Mouse (Mus musculus) megakaryocyte, embryonic 14.5 days (primary cell): ENCODE measurements at regions not wholly inside any gene's neighbourhood (a gene's known extent, or its start where the extent isn't known, plus 50 kb on each side); places are given as distances from the start of the nearest gene placed in this dataset.

Experiments
- H3K27me3 ChIP-seq: replicated peaks from 2 replicates; pipeline ENCODE3; 2012; ENCODE audit warnings: inconsistent platforms
- H3K36me3 ChIP-seq: replicated peaks from 2 replicates; pipeline ENCODE3; 2012; ENCODE audit warnings: low read length, inconsistent platforms, mixed read lengths
- H3K4me1 ChIP-seq: 2 replicates; pipeline ENCODE4 v1.6.1; 2012; ENCODE audit warnings: inconsistent platforms
- H3K4me3 ChIP-seq: replicated peaks from 2 replicates; pipeline ENCODE3; 2012; ENCODE audit warnings: moderate library complexity, mild to moderate bottlenecking, inconsistent platforms
- H3K9me3 ChIP-seq: 2 replicates; pipeline ENCODE4 v1.6.1; 2012; ENCODE audit warnings: inconsistent platforms
- FLI1 ChIP-seq: IDR thresholded peaks from 2 replicates; pipeline ENCODE4 v1.6.1; 2012; ENCODE audit warnings: low read length, inconsistent platforms, mixed read lengths
- GATA1 ChIP-seq: IDR thresholded peaks from 3 replicates; pipeline ENCODE4 v1.6.1; 2012; ENCODE audit warnings: mixed read lengths, low read length, inconsistent platforms, borderline replicate concordance

- no peaks in the 10 kb centered on the region for H3K9me3 ChIP-seq
- TF ChIP-seq FLI1 (no peak), GATA1 (no peak)
- peaks cover 62% of the 10 kb centered on the region for H3K4me1 ChIP-seq
- H3K27me3 ChIP-seq, result no peaks in the 10 kb centered on the region
- no peak overlapping the region for H3K4me3 ChIP-seq
- peaks cover 9% of the 10 kb centered on the region for H3K36me3 ChIP-seq
Measured at GRCm38 (mm10) chr13:101625922-101626321, 142.1 kb downstream of the Pik3r1 start.

- Histone ChIP-seq H3K9me3 (no peaks in the 10 kb centered on the region), H3K27me3 (no peaks in the 10 kb centered on the region), H3K36me3 (peaks cover 9% of the 10 kb centered on the region), H3K4me3 (no peak overlapping the region), H3K4me1 (peaks cover 74% of the 10 kb centered on the region)
- TF ChIP-seq GATA1 (no peak), FLI1 (no peak)
Measured at GRCm38 (mm10) chr13:101624179-101624581, 143.8 kb downstream of the Pik3r1 start.

GRCm38 (mm10) chr13:101622649-101623048, 145.4 kb downstream of the Pik3r1 start:
- H3K4me3 ChIP-seq, result no peak overlapping the region
- peaks cover 3% of the 10 kb centered on the region for H3K36me3 ChIP-seq
- H3K4me1 ChIP-seq, result peaks cover 65% of the 10 kb centered on the region
- TF ChIP-seq GATA1 (no peak), FLI1 (no peak)
- no peaks in the 10 kb centered on the region for H3K9me3 ChIP-seq
- no peaks in the 10 kb centered on the region for H3K27me3 ChIP-seq

- peaks cover 46% of the 10 kb centered on the region for H3K4me1 ChIP-seq
- no peaks in the 10 kb centered on the region for H3K27me3 ChIP-seq
- TF ChIP-seq FLI1, result no peak
- TF ChIP-seq GATA1, result no peak
- no peaks in the 10 kb centered on the region for H3K9me3 ChIP-seq
- H3K4me3 ChIP-seq, result no peak overlapping the region
- no peaks in the 10 kb centered on the region for H3K36me3 ChIP-seq
Measured at GRCm38 (mm10) chr13:101620660-101621059, 147.4 kb downstream of the Pik3r1 start.

GRCm38 (mm10) chr13:101619154-101619553, 148.9 kb downstream of the Pik3r1 start:
- Histone ChIP-seq H3K4me3 (no peak overlapping the region), H3K36me3 (no peaks in the 10 kb centered on the region), H3K4me1 (peaks cover 30% of the 10 kb centered on the region), H3K9me3 (no peaks in the 10 kb centered on the region), H3K27me3 (no peaks in the 10 kb centered on the region)
- TF ChIP-seq FLI1 (no peak), GATA1 (no peak)

- peaks cover 11% of the 10 kb centered on the region for H3K4me1 ChIP-seq
- no peak overlapping the region for H3K4me3 ChIP-seq
- H3K9me3 ChIP-seq, result no peaks in the 10 kb centered on the region
- TF ChIP-seq GATA1 (no peak), FLI1 (no peak)
- no peaks in the 10 kb centered on the region for H3K27me3 ChIP-seq
- H3K36me3 ChIP-seq, result no peaks in the 10 kb centered on the region
Measured at GRCm38 (mm10) chr13:101612786-101613185, 155.2 kb downstream of the Pik3r1 start.

- H3K4me1 ChIP-seq, result peaks cover 11% of the 10 kb centered on the region
- TF ChIP-seq FLI1 (no peak), GATA1 (no peak)
- no peaks in the 10 kb centered on the region for H3K9me3 ChIP-seq
- H3K4me3 ChIP-seq, result no peak overlapping the region
- no peaks in the 10 kb centered on the region for H3K36me3 ChIP-seq
- no peaks in the 10 kb centered on the region for H3K27me3 ChIP-seq
Measured at GRCm38 (mm10) chr13:101611725-101612124, 156.3 kb downstream of the Pik3r1 start.

GRCm38 (mm10) chr13:101606184-101606730, 161.8 kb downstream of the Pik3r1 start:
- Histone ChIP-seq H3K4me1 (peaks cover 7% of the 10 kb centered on the region), H3K27me3 (no peaks in the 10 kb centered on the region), H3K9me3 (no peaks in the 10 kb centered on the region), H3K36me3 (no peaks in the 10 kb centered on the region), H3K4me3 (no peak overlapping the region)
- no peak for TF ChIP-seq GATA1
- TF ChIP-seq FLI1, result no peak

GRCm38 (mm10) chr13:101605685-101606084, 162.3 kb downstream of the Pik3r1 start:
- peaks cover 6% of the 10 kb centered on the region for H3K4me1 ChIP-seq
- TF ChIP-seq GATA1 (no peak), FLI1 (no peak)
- no peaks in the 10 kb centered on the region for H3K27me3 ChIP-seq
- H3K36me3 ChIP-seq, result no peaks in the 10 kb centered on the region
- no peaks in the 10 kb centered on the region for H3K9me3 ChIP-seq
- H3K4me3 ChIP-seq, result no peak overlapping the region

GRCm38 (mm10) chr13:101605051-101605450, 163.0 kb downstream of the Pik3r1 start:
- H3K9me3 ChIP-seq, result no peaks in the 10 kb centered on the region

GRCm38 (mm10) chr13:101598126-101598485, 169.9 kb downstream of the Pik3r1 start:
- TF ChIP-seq FLI1 (no peak), GATA1 (no peak)
- no peaks in the 10 kb centered on the region for H3K9me3 ChIP-seq
- no peaks in the 10 kb centered on the region for H3K27me3 ChIP-seq
- no peak overlapping the region for H3K4me3 ChIP-seq
- H3K4me1 ChIP-seq, result peaks cover 9% of the 10 kb centered on the region; the same call in 1 of the 2 replicates
- no peaks in the 10 kb centered on the region for H3K36me3 ChIP-seq

More at GRCm38 (mm10) chr13:101605051-101605450, 163.0 kb downstream of the Pik3r1 start:
- H3K4me3 ChIP-seq, result no peak overlapping the region
- H3K4me1 ChIP-seq, result peaks cover 6% of the 10 kb centered on the region
- H3K36me3 ChIP-seq, result no peaks in the 10 kb centered on the region
- H3K27me3 ChIP-seq, result no peaks in the 10 kb centered on the region
- TF ChIP-seq FLI1 (no peak), GATA1 (no peak)
